Mouse (Mus musculus): ENCODE measurements around the gene Taok3. TPM values are rescaled to one million over a fixed set of nuclear protein-coding genes. Genes with fewer than 3 reads are reported as not detected.

Gene Taok3
- polyA plus RNA-seq (2014; fragmentation: Illumina TruSeq; extraction: RNeasy Lipid Tissue Mini Kit (QIAGEN cat#74804); ENCODE audit: low read depth, low replicate concordance) = 26.4 TPM

GRCm38 (mm10) chr5:117119777-117120488 lies at the start of gene Taok3:
Gene Taok3, plus strand, starts transcription at chr5:117120129.

GRCm38 (mm10) chr5:117115836-117116366 lies 4.0 kb upstream of the Taok3 start, which contains the start of gene Suds3:
Gene Suds3, minus strand, starts transcription at chr5:117116113.

GRCm38 (mm10) chr5:117286831-117287822 lies 167.2 kb downstream of the Taok3 start, which contains the start of gene Pebp1:
Gene Pebp1, minus strand, starts transcription at chr5:117287625.

GRCm38 (mm10) chr5:117318741-117319629 lies 199.1 kb downstream of the Taok3 start, which contains the start of gene Vsig10:
Gene Vsig10, plus strand, starts transcription at chr5:117319083.

Other genes starting within 250 kb of the Taok3 start
- gene Suds3, start 4.0 kb upstream of the Taok3 start, polyA plus RNA-seq (2014; fragmentation: Illumina TruSeq; extraction: RNeasy Lipid Tissue Mini Kit (QIAGEN cat#74804); ENCODE audit: low read depth, low replicate concordance) = 32.4 TPM
- 129 TPM for gene Pebp1, start 167.5 kb downstream of the Taok3 start, polyA plus RNA-seq (2014; fragmentation: Illumina TruSeq; extraction: RNeasy Lipid Tissue Mini Kit (QIAGEN cat#74804); ENCODE audit: low read depth, low replicate concordance)
- gene Vsig10, start 199.0 kb downstream of the Taok3 start, polyA plus RNA-seq (2014; fragmentation: Illumina TruSeq; extraction: RNeasy Lipid Tissue Mini Kit (QIAGEN cat#74804); ENCODE audit: low read depth, low replicate concordance) = 14.2 TPM
- gene Wsb2, start 237.2 kb downstream of the Taok3 start, polyA plus RNA-seq (2014; fragmentation: Illumina TruSeq; extraction: RNeasy Lipid Tissue Mini Kit (QIAGEN cat#74804); ENCODE audit: low read depth, low replicate concordance) = 27.0 TPM

All from adrenal gland, adult 10 weeks (tissue).